In the genomic region with DNA sequence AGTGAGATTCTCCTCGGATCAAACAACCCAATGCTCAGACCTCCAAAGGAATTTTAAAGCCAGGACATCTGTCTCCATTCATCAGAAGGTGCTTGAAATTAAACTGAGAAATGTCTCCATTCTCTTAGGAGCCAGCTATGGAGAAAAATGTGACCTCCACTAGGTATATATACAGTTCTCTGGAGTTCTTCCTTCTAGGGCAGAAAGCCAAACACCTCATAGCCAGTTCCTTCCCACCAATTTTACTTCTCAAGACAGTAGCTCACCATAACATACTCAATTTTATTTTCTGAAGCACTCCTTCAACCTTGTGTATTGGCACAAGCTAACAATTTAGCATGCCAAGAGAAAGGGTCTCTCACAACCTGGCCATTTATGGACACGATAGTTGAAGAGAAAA, we compare ENCODE assay signal across 24 mouse cellular contexts.
"Had no signal": no experiment of that assay in that cellular context is flagged by ENCODE, and none has a peak within 500 bp of the region (broad histone marks: within the 10 kb centered on the region; RNA-seq: fewer than 3 reads in every experiment).

No protein-coding gene starts in this region.

- H3K4me3 ChIP-seq: gastrocnemius, adult 2 months; heart, embryonic 10.5 days; heart, embryonic 12.5 days; hindbrain, embryonic 10.5 days; hindbrain, embryonic 12.5 days; layer of hippocampus, adult 2 months; left cerebral cortex, adult 2 months; limb, embryonic 10.5 days; limb, embryonic 12.5 days had no signal

- H3K4me1 ChIP-seq: heart, embryonic 12.5 days; hindbrain, embryonic 12.5 days had no signal

- DNase-seq: gastrocnemius, adult 2 months; gastrocnemius, postnatal 10 days; gastrocnemius, postnatal 25 days; heart, adult 18-20 months; heart, postnatal 10 days; heart, postnatal 4 days; kidney, adult 18-20 months; kidney, adult 8-10 months; kidney, postnatal 10 days; kidney, postnatal 25 days; kidney, postnatal 4 days; liver had no signal

- H3K36me3 ChIP-seq: heart, embryonic 10.5 days; heart, embryonic 12.5 days; hindbrain, embryonic 10.5 days; hindbrain, embryonic 12.5 days; limb, embryonic 10.5 days; limb, embryonic 12.5 days had no signal

- H3K4me2 ChIP-seq: heart, embryonic 12.5 days; hindbrain, embryonic 12.5 days; hindbrain, embryonic 14.5 days; limb, embryonic 12.5 days; liver, embryonic 11.5 days had no signal

- H3K9ac ChIP-seq: heart, embryonic 12.5 days; hindbrain, embryonic 12.5 days; hindbrain, embryonic 14.5 days; limb, embryonic 12.5 days had no signal

- H3K27ac ChIP-seq: gastrocnemius, adult 2 months; heart, embryonic 10.5 days; hindbrain, embryonic 10.5 days; hindbrain, embryonic 12.5 days; hindbrain, embryonic 14.5 days; layer of hippocampus, adult 2 months; left cerebral cortex, adult 2 months; limb, embryonic 10.5 days; limb, embryonic 12.5 days had no signal

- H3K9me3 ChIP-seq: heart, embryonic 10.5 days; heart, embryonic 12.5 days; hindbrain, embryonic 10.5 days; hindbrain, embryonic 12.5 days; limb, embryonic 10.5 days; limb, embryonic 12.5 days had no signal

- H3K27me3 ChIP-seq: heart, embryonic 12.5 days; hindbrain, embryonic 12.5 days; limb, embryonic 12.5 days had no signal

- ATAC-seq: hindbrain, embryonic 16.5 days; inflammation-experienced regulatory T-cells, adult 6 months had no signal
